Mouse (Mus musculus) cerebellum, adult 2 months (tissue): ENCODE results near the gene Runx2.

Experiments used
- CTCF ChIP-seq: fragments of 200-500 bp; IDR thresholded peaks from 2 replicates; pipeline ENCODE4 v1.5.1; 2011; ENCODE audit warnings: low read depth, mild to moderate bottlenecking, control low read depth, low read length, moderate library complexity, borderline replicate concordance; ENCODE audit not compliant: insufficient read depth
- POLR2A ChIP-seq: fragments of 200-500 bp; IDR thresholded peaks from 2 replicates; pipeline ENCODE4 v1.6.1; 2011; ENCODE audit warnings: low read length, control low read depth, borderline replicate concordance; ENCODE audit not compliant: insufficient read depth

DNA sequence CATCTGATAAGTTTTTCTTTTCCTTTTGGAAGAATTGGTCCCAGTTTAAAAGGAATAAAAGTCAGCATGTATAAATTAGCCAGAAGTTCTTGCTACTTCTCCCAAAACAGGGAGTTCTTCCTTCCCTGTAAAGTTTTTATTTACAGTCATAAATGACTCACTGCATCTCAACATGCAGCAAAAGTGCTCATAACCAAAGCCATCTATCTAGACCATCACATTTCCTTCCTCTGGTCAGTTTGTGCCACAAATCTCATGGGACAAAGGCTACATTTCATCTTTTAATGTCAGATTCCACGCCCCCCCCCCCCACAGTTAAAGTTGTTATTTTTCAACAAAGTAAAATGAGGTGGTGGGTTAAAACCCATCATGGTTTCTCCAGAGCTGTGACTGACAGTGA lies 114.3 kb downstream of the Runx2 start:
- TF ChIP-seq CTCF, result no peak
- TF ChIP-seq POLR2A, result no peak
